Mouse (Mus musculus): Measurements from ENCODE around the gene Sgcb.

- TF ChIP-seq CTCF (IDR thresholded peaks at IDR 0.05; ENCODE audit: insufficient read depth, low read depth, low read length): no peak
- no peak for TF ChIP-seq POLR2A (IDR thresholded peaks at IDR 0.05; ENCODE audit: insufficient read depth, low read depth, low read length)
These were observed 6.5 kb downstream of the Sgcb start for GRCm38 (mm10) chr5:73641058-73641457.
